Mouse (Mus musculus) lung, embryonic 14.5 days (tissue): Measurements from ENCODE around the gene Gid4. TPM values are rescaled to one million over a fixed set of nuclear protein-coding genes. Genes with fewer than 3 reads are reported as not detected.
"Not testable (repeated sequence)": the region's sequence is repeated elsewhere in the genome, so short reads cannot be mapped to it uniquely, and the experiment has no call there.

Source experiments
- ATAC-seq: fragments of 200-750 bp; cut with Nextera tagmentation; 2 replicates; pipeline ENCODE4 v1.8.0; 2017; ENCODE audit warnings: mild to moderate bottlenecking, moderate TSS enrichment, moderate library complexity; ENCODE audit not compliant: insufficient read depth
- DNase-seq: peaks from one replicate; pipeline ENCODE4 v3.0.0-alpha.2; 2015
- H3K27ac ChIP-seq: fragments of 300-500 bp; sonication (generic); 2 replicates; pipeline ENCODE4 v1.5.1; 2014; ENCODE audit warnings: low read depth, mild to moderate bottlenecking, moderate library complexity
- H3K27me3 ChIP-seq: fragments of 300-500 bp; sonication (generic); 2 replicates; pipeline ENCODE4 v1.6.1; 2014; ENCODE audit warnings: low read length, control low read depth; ENCODE audit not compliant: insufficient read depth
- H3K36me3 ChIP-seq: fragments of 300-500 bp; sonication (generic); 2 replicates; pipeline ENCODE4 v1.6.1; 2014; ENCODE audit warnings: control low read depth; ENCODE audit not compliant: insufficient read depth
- H3K4me1 ChIP-seq: fragments of 300-500 bp; sonication (generic); 2 replicates; pipeline ENCODE4 v1.6.1; 2014; ENCODE audit warnings: antibody characterized with exemption, control low read depth; ENCODE audit not compliant: insufficient read depth
- H3K4me2 ChIP-seq: fragments of 300-500 bp; sonication (generic); 2 replicates; pipeline ENCODE4 v1.6.1; 2014; ENCODE audit warnings: mild to moderate bottlenecking
- H3K4me3 ChIP-seq: fragments of 300-500 bp; sonication (generic); 2 replicates; pipeline ENCODE4 v1.5.1; 2014; ENCODE audit warnings: low read depth, low read length
- H3K9ac ChIP-seq: fragments of 300-500 bp; sonication (generic); 2 replicates; pipeline ENCODE4 v1.6.1; 2014
- H3K9me3 ChIP-seq: fragments of 300-500 bp; sonication (generic); 2 replicates; pipeline ENCODE4 v1.6.1; 2016; ENCODE audit warnings: low read depth, low read length, control low read depth
- CTCF ChIP-seq: IDR thresholded peaks from 2 replicates; pipeline ENCODE4 v1.5.1; 2016; ENCODE audit warnings: antibody characterized with exemption, low read depth
- WGBS: fragments of 180-500 bp; shearing (Covaris S2); extraction: QIAGEN DNeasy Blood & Tissue Kit; methylation state at CpG from one replicate; pipeline ENCODE4 v1.1.7; 2014; 5-methylcytosine and 5-hydroxymethylcytosine counted together
- polyA plus RNA-seq: library from polyadenylated mRNA; unstranded; fragments of >200 nt; fragmentation: Nextera tagmentation; extraction: Ambion mirVana; gene quantifications from 2 replicates; pipeline ENCODE4 v1.2.1, GENCODE M21; 2014

The Gid4 gene
- polyA plus RNA-seq, 1 experiment from 2014 or later, result 27.1 TPM

- Histone ChIP-seq H3K36me3 (peaks cover 31% of the 10 kb centered on the region; the same call in 1 of the 2 replicates), H3K4me3 (no peak overlapping the region), H3K27me3 (no peaks in the 10 kb centered on the region), H3K9me3 (no peaks in the 10 kb centered on the region), H3K27ac (no peak overlapping the region), H3K9ac (no peak overlapping the region), H3K4me1 (no peaks in the 10 kb centered on the region), H3K4me2 (no peak overlapping the region)
- no peak for DNase-seq
- no peak for ATAC-seq
- 90% methylated on average over 1 of the region's 1 CpGs for WGBS
- TF ChIP-seq CTCF, result no peak
These were observed 9.5 kb downstream of the Gid4 start for GRCm38 (mm10) chr11:60426417-60426816.

GRCm38 (mm10) chr11:60427628-60428027, 10.7 kb downstream of the Gid4 start:
- Histone ChIP-seq H3K4me2 (no peak overlapping the region), H3K27ac (no peak overlapping the region), H3K27me3 (no peaks in the 10 kb centered on the region), H3K9ac (no peak overlapping the region), H3K9me3 (no peaks in the 10 kb centered on the region), H3K4me1 (no peaks in the 10 kb centered on the region), H3K36me3 (peaks cover 33% of the 10 kb centered on the region), H3K4me3 (no peak overlapping the region)
- ATAC-seq (no peak), DNase-seq (no peak)
- no peak for TF ChIP-seq CTCF
- WGBS, result 89% methylated on average over 3 of the region's 3 CpGs

- peaks cover 45% of the 10 kb centered on the region for H3K36me3 ChIP-seq
- H3K9me3 ChIP-seq, result no peaks in the 10 kb centered on the region
- ATAC-seq (no peak), DNase-seq (no peak)
- no peak overlapping the region for H3K4me3 ChIP-seq
- TF ChIP-seq CTCF, result no peak
- no peak overlapping the region for H3K27ac ChIP-seq
- no peaks in the 10 kb centered on the region for H3K4me1 ChIP-seq
- H3K27me3 ChIP-seq, result no peaks in the 10 kb centered on the region
- H3K9ac ChIP-seq, result no peak overlapping the region
- H3K4me2 ChIP-seq, result no peak overlapping the region
These were observed 16.6 kb downstream of the Gid4 start for GRCm38 (mm10) chr11:60433501-60433900.

- Histone ChIP-seq H3K4me1 (no peaks in the 10 kb centered on the region), H3K27me3 (no peaks in the 10 kb centered on the region), H3K4me3 (no peak overlapping the region), H3K36me3 (peaks cover 46% of the 10 kb centered on the region), H3K9ac (no peak overlapping the region), H3K27ac (no peak overlapping the region), H3K4me2 (no peak overlapping the region), H3K9me3 (no peaks in the 10 kb centered on the region)
- WGBS, result 89% methylated on average over 1 of the region's 1 CpGs
- no peak for TF ChIP-seq CTCF
- ATAC-seq, result no peak
- no peak for DNase-seq
These were observed 18.2 kb downstream of the Gid4 start for GRCm38 (mm10) chr11:60435133-60435532.

- Histone ChIP-seq H3K36me3 (peaks cover 52% of the 10 kb centered on the region), H3K9me3 (no peaks in the 10 kb centered on the region), H3K4me2 (no peak overlapping the region), H3K4me3 (no peak overlapping the region), H3K4me1 (no peaks in the 10 kb centered on the region), H3K27ac (no peak overlapping the region), H3K27me3 (no peaks in the 10 kb centered on the region), H3K9ac (no peak overlapping the region)
- ATAC-seq, result no peak
- no peak for TF ChIP-seq CTCF
- WGBS, result 89% methylated on average over 3 of the region's 3 CpGs
- no peak for DNase-seq
These were observed 19.7 kb downstream of the Gid4 start for GRCm38 (mm10) chr11:60436618-60437017.

GRCm38 (mm10) chr11:60439621-60440020, 22.7 kb downstream of the Gid4 start:
- not testable (repeated sequence) for H3K9me3 ChIP-seq, H3K27ac ChIP-seq, ATAC-seq, H3K9ac ChIP-seq, H3K4me2 ChIP-seq, DNase-seq, H3K27me3 ChIP-seq, H3K4me3 ChIP-seq, H3K4me1 ChIP-seq
- whole genome bisulfite sequencing, result 16% methylated on average over 1 of the region's 1 CpGs
- peaks cover 60% of the 10 kb centered on the region for H3K36me3 ChIP-seq

- H3K27ac ChIP-seq, result no peak overlapping the region
These were observed 23.2 kb downstream of the Gid4 start for GRCm38 (mm10) chr11:60440176-60440575.

GRCm38 (mm10) chr11:60442896-60443295, 26.0 kb downstream of the Gid4 start:
- DNase-seq, result no peak
- peaks cover 41% of the 10 kb centered on the region for H3K36me3 ChIP-seq
- 81% methylated on average over 6 of the region's 6 CpGs for WGBS

More at GRCm38 (mm10) chr11:60440176-60440575, 23.2 kb downstream of the Gid4 start:
- Histone ChIP-seq H3K4me1 (no peaks in the 10 kb centered on the region), H3K9me3 (no peaks in the 10 kb centered on the region), H3K36me3 (peaks cover 60% of the 10 kb centered on the region), H3K4me3 (no peak overlapping the region), H3K9ac (no peak overlapping the region), H3K4me2 (no peak overlapping the region), H3K27me3 (no peaks in the 10 kb centered on the region)
- DNase-seq (no peak), ATAC-seq (no peak)
- WGBS, result 38% methylated on average over 7 of the region's 7 CpGs
- TF ChIP-seq CTCF, result no peak

More at GRCm38 (mm10) chr11:60442896-60443295, 26.0 kb downstream of the Gid4 start:
- no peak for ATAC-seq
- Histone ChIP-seq H3K9ac (no peak overlapping the region), H3K4me3 (no peak overlapping the region), H3K4me1 (no peaks in the 10 kb centered on the region), H3K9me3 (no peaks in the 10 kb centered on the region), H3K27me3 (no peaks in the 10 kb centered on the region), H3K4me2 (no peak overlapping the region), H3K27ac (no peak overlapping the region)
- TF ChIP-seq CTCF, result no peak
